Mouse (Mus musculus) lung, adult 2 months (tissue): ENCODE measurements at regions not wholly inside any gene's neighbourhood (a gene's known extent, or its start where the extent isn't known, plus 50 kb on each side); places are given as distances from the start of the nearest gene placed in this dataset.

ENCODE experiments used
- CTCF ChIP-seq: fragments of 200-500 bp; IDR thresholded peaks from 2 replicates; pipeline ENCODE4 v1.5.1; 2011; ENCODE audit warnings: mild to moderate bottlenecking, low read length, control low read depth; ENCODE audit not compliant: insufficient read depth
- POLR2A ChIP-seq: fragments of 200-500 bp; IDR thresholded peaks from 2 replicates; pipeline ENCODE4 v1.6.1; 2011; ENCODE audit warnings: low read depth, mild to moderate bottlenecking, control low read depth, low read length, borderline replicate concordance; ENCODE audit errors: extremely low read depth

DNA sequence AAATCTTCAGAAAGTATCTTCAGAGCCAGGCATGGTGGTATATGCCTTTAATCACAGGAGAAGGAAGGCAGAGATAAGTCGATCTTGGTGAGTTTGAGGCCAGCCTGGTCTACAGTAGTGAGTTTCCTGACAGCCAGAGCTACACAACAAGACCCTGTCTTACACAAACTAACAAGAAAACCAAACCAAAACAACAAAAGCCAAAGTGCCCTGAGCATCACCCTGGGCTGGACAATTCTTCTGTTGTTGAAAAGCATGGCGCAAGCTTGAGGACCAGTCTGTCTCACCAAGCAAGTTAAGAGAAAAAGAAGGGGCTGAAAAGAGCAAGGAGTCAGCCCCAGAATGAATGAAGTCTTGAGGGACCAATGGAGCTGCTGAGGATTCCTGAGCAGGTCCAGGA, 473.4 kb downstream of the Ttll7 start:
- TF ChIP-seq POLR2A (no peak), CTCF (no peak)
